Mouse (Mus musculus) duodenum, adult 2 months (tissue): Measurements from ENCODE around the gene 2210011C24Rik. TPM values are rescaled to one million over a fixed set of nuclear protein-coding genes. Genes with fewer than 3 reads are reported as not detected.

Experiments used
- polyA plus RNA-seq: library from polyadenylated mRNA; depleted of rRNA; stranded (reverse); fragments of >200 nt; gene quantifications from 2 replicates; pipeline ENCODE4 v1.2.3, GENCODE M21; 2012; ENCODE audit warnings: low replicate concordance; rRNA removed

Gene 2210011C24Rik
- polyA plus RNA-seq, result 10.3 and 11.7 TPM in 2 replicates

DNA sequence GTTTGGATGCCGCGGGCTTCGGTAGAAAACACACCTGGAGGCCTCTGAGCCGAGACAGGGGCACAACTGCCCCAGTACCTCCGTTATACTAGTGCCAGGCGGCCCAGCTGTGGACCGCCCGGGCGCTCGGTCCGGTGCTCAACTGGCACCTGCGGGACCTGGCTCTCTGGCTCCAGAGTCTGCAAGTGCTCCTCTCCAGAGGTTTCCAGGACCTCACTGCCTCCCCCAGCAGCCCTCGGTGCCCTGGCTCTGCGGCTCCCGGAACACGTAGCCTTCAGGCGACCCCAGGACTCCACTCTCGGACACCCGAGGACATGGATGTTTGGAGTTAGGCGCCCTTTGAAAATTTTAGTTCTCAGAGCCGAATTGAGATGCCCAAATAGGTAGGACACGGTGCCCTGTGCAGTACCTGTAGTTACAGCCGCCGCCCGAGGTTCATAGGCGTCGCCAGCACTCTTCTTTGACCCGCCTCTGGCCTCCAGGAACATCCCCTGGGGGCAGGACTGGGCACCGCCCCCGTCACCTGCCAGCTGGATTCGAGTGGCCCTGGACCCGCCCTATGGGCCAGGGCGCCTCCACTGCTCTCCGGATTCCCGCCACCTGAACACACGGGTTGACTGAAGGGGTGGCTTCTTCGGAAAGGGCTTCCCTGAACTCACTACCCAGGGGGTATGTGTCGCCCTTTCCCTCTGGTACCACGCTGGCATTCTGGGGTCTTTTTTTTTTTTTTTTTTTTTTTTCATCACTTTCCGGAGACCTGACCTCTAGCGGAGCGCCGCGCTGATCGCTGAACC lies at the start of gene 2210011C24Rik:
2210011C24Rik (minus strand) TSS at position 467 of the 794 bp plus-strand sequence.

DNA sequence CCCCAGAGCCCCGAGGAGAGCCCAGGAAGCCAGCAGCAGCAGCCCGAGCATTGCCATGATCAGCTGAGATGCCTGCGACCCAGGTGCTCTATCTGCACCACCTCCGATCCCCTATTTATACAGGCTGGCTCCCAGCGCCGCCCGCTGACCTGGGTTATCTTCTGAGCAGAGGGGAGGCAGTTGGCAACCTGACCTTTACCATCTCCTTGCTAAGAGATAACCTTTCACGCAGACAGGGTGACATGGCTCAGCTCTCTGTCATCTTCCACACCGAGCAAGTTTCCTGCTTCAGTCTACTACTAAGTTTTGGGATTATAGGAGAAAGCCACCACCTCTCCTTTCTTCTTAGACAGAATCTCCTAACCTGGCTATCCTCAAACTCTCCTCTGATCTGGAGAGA lies 32.9 kb upstream of the 2210011C24Rik start, which contains the start of gene Rln3:
Rln3 (minus strand) TSS at position 101 of the 400 bp plus-strand sequence.

GRCm38 (mm10) chr8:84042066-84042947 lies 30.3 kb upstream of the 2210011C24Rik start, which contains the start of gene Il27ra:
TSS of gene Il27ra (minus strand) at chr8:84042589.

DNA sequence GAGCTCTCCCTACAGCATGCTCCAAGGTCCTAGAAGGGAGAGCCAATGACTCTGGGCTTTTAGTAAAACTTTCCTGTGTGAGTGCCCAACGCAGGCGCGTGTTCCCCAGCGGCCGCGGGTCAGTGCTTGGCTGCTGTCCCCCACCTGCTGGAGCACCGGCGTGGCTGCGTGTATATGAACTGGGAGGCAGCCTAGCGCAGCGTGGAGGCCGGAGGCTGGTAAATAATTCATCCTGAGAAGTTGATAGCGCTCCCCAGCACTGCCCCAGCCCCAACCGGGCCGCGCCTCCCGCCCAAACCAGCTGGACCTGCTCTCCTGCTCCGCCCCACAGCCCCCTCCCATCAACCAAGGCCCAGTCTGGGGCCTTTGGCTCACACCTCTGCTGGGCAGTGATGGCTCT lies 9.1 kb upstream of the 2210011C24Rik start, which contains the start of gene Palm3:
Palm3 (plus strand) TSS at position 376 of the 400 bp plus-strand sequence.

GRCm38 (mm10) chr8:84001281-84002000 lies 10.5 kb downstream of the 2210011C24Rik start, which contains the start of gene 1700067K01Rik:
TSS of gene 1700067K01Rik (plus strand) at chr8:84001502.

GRCm38 (mm10) chr8:83997511-83998141 lies 14.3 kb downstream of the 2210011C24Rik start, which contains the start of gene Samd1:
TSS of gene Samd1 (plus strand) at chr8:83997672.

DNA sequence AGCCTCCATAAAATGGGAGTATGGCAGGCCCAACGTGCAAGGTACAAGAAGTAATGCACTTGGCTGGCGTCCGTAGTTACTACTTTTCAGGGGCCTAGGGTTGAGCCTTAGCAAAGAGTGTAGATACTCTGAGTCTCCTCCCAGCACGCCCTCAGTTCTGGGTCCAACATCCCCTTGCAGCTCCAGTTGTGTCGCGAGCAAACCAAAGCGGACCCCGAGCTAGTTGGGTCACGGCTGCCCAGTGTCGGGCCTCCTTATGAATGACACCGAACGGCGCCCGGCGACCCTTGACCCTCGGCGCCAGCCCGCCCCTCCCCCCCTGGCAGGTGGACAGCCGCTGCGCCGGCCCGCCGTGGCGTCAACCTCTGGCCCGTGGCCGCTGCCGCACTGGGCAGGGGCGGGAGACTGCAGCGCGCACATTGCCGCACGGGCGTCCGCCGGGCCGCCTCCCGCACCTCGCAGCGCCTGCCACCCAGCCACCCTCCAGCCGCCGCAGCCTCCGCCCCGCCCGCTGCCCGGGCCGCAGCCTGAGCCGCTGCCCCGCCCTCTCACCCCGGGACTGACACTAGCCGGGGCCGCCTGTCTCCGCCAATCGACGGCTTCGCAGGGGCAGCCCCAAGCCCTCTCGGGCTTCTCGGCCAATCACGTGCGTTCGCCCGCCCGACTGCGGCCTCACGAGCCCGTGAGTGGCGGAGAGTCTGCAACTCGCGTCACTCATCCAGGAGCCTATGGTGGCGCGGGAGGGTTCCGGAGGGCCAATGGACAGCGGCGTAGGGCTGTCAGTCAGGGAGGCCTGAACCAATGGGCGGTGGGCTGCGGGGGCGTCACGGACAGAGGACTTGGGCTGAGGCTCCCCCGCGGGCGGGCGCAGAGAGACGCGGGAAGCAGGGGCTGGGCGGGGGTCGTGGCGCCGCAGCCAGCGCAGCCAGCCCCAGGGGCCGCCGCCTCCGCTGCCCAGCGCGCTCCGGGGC lies 39.5 kb downstream of the 2210011C24Rik start, which contains the start of gene Prkaca:
Prkaca (plus strand) TSS at position 844 of the 971 bp plus-strand sequence.

Other genes starting within 250 kb of the 2210011C24Rik start
- 9.4 and 15.6 TPM in 2 replicates for gene Adgrl1, start 112.1 kb downstream of the 2210011C24Rik start, polyA plus RNA-seq
- 0.22 and 0.34 TPM in 2 replicates for gene Gm10644, start 57.0 kb downstream of the 2210011C24Rik start, polyA plus RNA-seq
- 6.1 and 44.6 TPM in 2 replicates for gene Asf1b, start 56.7 kb downstream of the 2210011C24Rik start, polyA plus RNA-seq
- gene Prkaca, start 39.2 kb downstream of the 2210011C24Rik start, polyA plus RNA-seq, result 38.5 and 50.4 TPM in 2 replicates
- 33.3 and 36.7 TPM in 2 replicates for gene Samd1, start 14.5 kb downstream of the 2210011C24Rik start, polyA plus RNA-seq
- 0.53 TPM in 2 replicates for gene 1700067K01Rik, start 10.7 kb downstream of the 2210011C24Rik start, polyA plus RNA-seq
- gene Palm3, start 9.3 kb upstream of the 2210011C24Rik start, polyA plus RNA-seq, result 0.05 and 0.19 TPM in 2 replicates
- gene Il27ra, start 30.4 kb upstream of the 2210011C24Rik start, polyA plus RNA-seq, result 2.7 and 2.9 TPM in 2 replicates
- gene Rln3, start 32.8 kb upstream of the 2210011C24Rik start, polyA plus RNA-seq, result 0.33 and 0.85 TPM in 2 replicates
- 0.11 and 0.47 TPM in 2 replicates for gene Gm10643, start 53.0 kb upstream of the 2210011C24Rik start, polyA plus RNA-seq
- gene Rfx1, start 54.7 kb upstream of the 2210011C24Rik start, polyA plus RNA-seq, result 28.4 and 32.1 TPM in 2 replicates
- 74.8 and 118 TPM in 2 replicates for gene Dcaf15, start 92.6 kb upstream of the 2210011C24Rik start, polyA plus RNA-seq
- gene Podnl1, start 113.8 kb upstream of the 2210011C24Rik start, polyA plus RNA-seq, result 4.5 and 9.4 TPM in 2 replicates
- gene Cc2d1a, start 135.8 kb upstream of the 2210011C24Rik start, polyA plus RNA-seq, result 35.5 and 51.7 TPM in 2 replicates
- gene 4930432K21Rik, start 135.9 kb upstream of the 2210011C24Rik start, polyA plus RNA-seq, result 0.12 and 0.16 TPM in 2 replicates
- 0.63 TPM in 1 of 2 replicates, not detected in the other for gene Nanos3, start 173.0 kb upstream of the 2210011C24Rik start, polyA plus RNA-seq
- 12.3 and 16.6 TPM in 2 replicates for gene Zswim4, start 224.9 kb upstream of the 2210011C24Rik start, polyA plus RNA-seq
- gene D8Ertd738e, start 237.5 kb upstream of the 2210011C24Rik start, polyA plus RNA-seq, result 61.8 and 96.3 TPM in 2 replicates
- gene Mri1, start 245.2 kb upstream of the 2210011C24Rik start, polyA plus RNA-seq, result 88.7 and 124 TPM in 2 replicates